Mouse (Mus musculus) hindbrain, embryonic 11.5 days (tissue): ENCODE data around the gene Gm47995. TPM values are rescaled to one million over a fixed set of nuclear protein-coding genes. Genes with fewer than 3 reads are reported as not detected.
"Not testable (repeated sequence)": the region's sequence is repeated elsewhere in the genome, so short reads cannot be mapped to it uniquely, and the experiment has no call there.

ENCODE experiments used
- ATAC-seq: fragments of 200-750 bp; cut with Nextera tagmentation; 2 replicates; pipeline ENCODE4 v1.8.0; 2017; ENCODE audit warnings: mild to moderate bottlenecking, moderate TSS enrichment, moderate library complexity; ENCODE audit not compliant: low FRiP score
- DNase-seq: peaks from one replicate; pipeline ENCODE4 v3.0.0-alpha.2; 2015; ENCODE audit warnings: low spot score
- H3K27ac ChIP-seq: fragments of 300-500 bp; sonication (generic); 2 replicates; pipeline ENCODE4 v1.5.1; 2014; ENCODE audit warnings: mild to moderate bottlenecking, low read depth, low read length
- H3K27me3 ChIP-seq: fragments of 300-500 bp; sonication (generic); 2 replicates; pipeline ENCODE4 v1.6.1; 2014; ENCODE audit warnings: mild to moderate bottlenecking, low read length, moderate library complexity, mixed read lengths; ENCODE audit not compliant: control insufficient read depth, insufficient read depth
- H3K36me3 ChIP-seq: fragments of 300-500 bp; sonication (generic); 2 replicates; pipeline ENCODE4 v1.6.1; 2014; ENCODE audit warnings: mild to moderate bottlenecking, low read length, moderate library complexity, mixed read lengths; ENCODE audit not compliant: control insufficient read depth, insufficient read depth
- H3K4me1 ChIP-seq: fragments of 300-500 bp; sonication (generic); replicated peaks from 2 replicates; pipeline ENCODE4 v1.6.1; 2014; ENCODE audit warnings: low read length, mixed read lengths; ENCODE audit not compliant: control insufficient read depth, insufficient read depth
- H3K4me2 ChIP-seq: fragments of 300-500 bp; sonication (generic); replicated peaks from 2 replicates; pipeline ENCODE4 v1.6.1; 2014; ENCODE audit warnings: mild to moderate bottlenecking, low read depth, low read length
- H3K4me3 ChIP-seq: fragments of 300-500 bp; sonication (generic); 2 replicates; pipeline ENCODE4 v1.5.1; 2014; ENCODE audit warnings: low read depth, low read length
- H3K9ac ChIP-seq: fragments of 300-500 bp; sonication (generic); 2 replicates; pipeline ENCODE4 v1.6.1; 2014; ENCODE audit warnings: low read depth, low read length
- H3K9me3 ChIP-seq: fragments of 300-500 bp; sonication (generic); 2 replicates; pipeline ENCODE4 v1.6.1; 2016; ENCODE audit warnings: low read length; ENCODE audit not compliant: control insufficient read depth
- WGBS: fragments of 180-500 bp; shearing (Covaris S2); extraction: QIAGEN DNeasy Blood & Tissue Kit; methylation state at CpG from one replicate; pipeline ENCODE4 v1.1.7; 2014; 5-methylcytosine and 5-hydroxymethylcytosine counted together
- polyA plus RNA-seq: library from polyadenylated mRNA; unstranded; fragments of >200 nt; fragmentation: Nextera tagmentation; extraction: Ambion mirVana; gene quantifications from 2 replicates; pipeline ENCODE4 v1.2.1, GENCODE M21; 2014

The Gm47995 gene
- polyA plus RNA-seq, 1 experiment from 2014 or later: not detected

- Histone ChIP-seq H3K27ac (peak overlapping the region; percentile 59; the same call in 1 of the 2 replicates), H3K4me3 (no peak overlapping the region), H3K9ac (no peak overlapping the region), H3K4me2 (no peak overlapping the region), H3K36me3 (no peaks in the 10 kb centered on the region), H3K9me3 (no peaks in the 10 kb centered on the region), H3K27me3 (no peaks in the 10 kb centered on the region), H3K4me1 (peaks cover 3% of the 10 kb centered on the region)
- 15% methylated on average over 2 of the region's 2 CpGs for WGBS
- DNase-seq (peak; percentile 37), ATAC-seq (peak; percentile 79)
Observed at GRCm38 (mm10) chr1:151178505-151179083, 19.7 kb upstream of the Gm47995 start.

- ATAC-seq (no peak), DNase-seq (no peak)
- no peaks in the 10 kb centered on the region for H3K27me3 ChIP-seq
- H3K4me2 ChIP-seq: no peak overlapping the region
- no peak overlapping the region for H3K4me3 ChIP-seq
- WGBS: 85% methylated on average over 2 of the region's 2 CpGs
- peaks cover 3% of the 10 kb centered on the region for H3K4me1 ChIP-seq
- H3K9ac ChIP-seq: no peak overlapping the region
- no peaks in the 10 kb centered on the region for H3K9me3 ChIP-seq
- H3K36me3 ChIP-seq: no peaks in the 10 kb centered on the region
- no peak overlapping the region for H3K27ac ChIP-seq
Observed at GRCm38 (mm10) chr1:151180167-151180566, 18.1 kb upstream of the Gm47995 start.

- H3K27ac ChIP-seq, H3K9me3 ChIP-seq, H3K9ac ChIP-seq, ATAC-seq, H3K4me2 ChIP-seq, H3K36me3 ChIP-seq, DNase-seq, H3K27me3 ChIP-seq, H3K4me3 ChIP-seq, H3K4me1 ChIP-seq: not testable (repeated sequence)
- no CpG with 5 or more reads among the region's 7 CpGs for WGBS
Observed at GRCm38 (mm10) chr1:151182266-151182665, 16.0 kb upstream of the Gm47995 start, which contains the start of gene Gm47985. TSS of gene Gm47985 (plus strand) at chr1:151182537.

- WGBS: 83% methylated on average over 3 of the region's 3 CpGs
- H3K36me3 ChIP-seq, DNase-seq, ATAC-seq, H3K9me3 ChIP-seq, H3K27ac ChIP-seq, H3K4me1 ChIP-seq, H3K9ac ChIP-seq, H3K27me3 ChIP-seq, H3K4me2 ChIP-seq, H3K4me3 ChIP-seq: not testable (repeated sequence)
Observed at GRCm38 (mm10) chr1:151186186-151186585, 12.1 kb upstream of the Gm47995 start.

- not testable (repeated sequence) for H3K27me3 ChIP-seq, H3K4me3 ChIP-seq, H3K27ac ChIP-seq, H3K4me1 ChIP-seq, DNase-seq, H3K9me3 ChIP-seq, H3K36me3 ChIP-seq, H3K9ac ChIP-seq, H3K4me2 ChIP-seq, ATAC-seq
- 89% methylated on average over 4 of the region's 4 CpGs for WGBS
Observed at GRCm38 (mm10) chr1:151186879-151187424, 11.3 kb upstream of the Gm47995 start.

- no peak for ATAC-seq
- Histone ChIP-seq H3K9me3 (no peaks in the 10 kb centered on the region), H3K4me3 (no peak overlapping the region), H3K9ac (no peak overlapping the region), H3K27ac (no peak overlapping the region), H3K27me3 (no peaks in the 10 kb centered on the region), H3K36me3 (no peaks in the 10 kb centered on the region), H3K4me1 (no peaks in the 10 kb centered on the region), H3K4me2 (no peak overlapping the region)
- 91% methylated on average over 4 of the region's 4 CpGs for WGBS
- DNase-seq: no peak
Observed at GRCm38 (mm10) chr1:151188469-151188868, 9.8 kb upstream of the Gm47995 start.

GRCm38 (mm10) chr1:151192075-151192474, 6.2 kb upstream of the Gm47995 start, which contains the start of gene Gm8947:
TSS of gene Gm8947 (plus strand) at chr1:151192376.
- not testable (repeated sequence) for ATAC-seq, H3K4me3 ChIP-seq, H3K4me1 ChIP-seq, H3K27ac ChIP-seq, H3K4me2 ChIP-seq, H3K9me3 ChIP-seq, H3K36me3 ChIP-seq, H3K9ac ChIP-seq, H3K27me3 ChIP-seq, DNase-seq
- WGBS: no CpG with 5 or more reads among the region's 7 CpGs

GRCm38 (mm10) chr1:151192739-151193138, 5.5 kb upstream of the Gm47995 start:
- not testable (repeated sequence) for ATAC-seq, H3K36me3 ChIP-seq, H3K4me2 ChIP-seq, H3K4me3 ChIP-seq, H3K4me1 ChIP-seq, H3K27ac ChIP-seq, H3K27me3 ChIP-seq, H3K9me3 ChIP-seq, DNase-seq, H3K9ac ChIP-seq
- WGBS: 95% methylated on average over 13 of the region's 15 CpGs

- 72% methylated on average over 4 of the region's 4 CpGs for WGBS
- not testable (repeated sequence) for H3K4me2 ChIP-seq, H3K9me3 ChIP-seq, H3K9ac ChIP-seq, H3K4me3 ChIP-seq, H3K27ac ChIP-seq, ATAC-seq, H3K36me3 ChIP-seq, H3K27me3 ChIP-seq, DNase-seq, H3K4me1 ChIP-seq
Observed at GRCm38 (mm10) chr1:151195986-151196385, 2.3 kb upstream of the Gm47995 start.
